Mouse (Mus musculus) hindbrain, embryonic 15.5 days (tissue): Measurements from ENCODE around the gene Rcn3. TPM values are rescaled to one million over a fixed set of nuclear protein-coding genes. Genes with fewer than 3 reads are reported as not detected.
"Not testable (repeated sequence)": the region's sequence is repeated elsewhere in the genome, so short reads cannot be mapped to it uniquely, and the experiment has no call there.

ENCODE experiments used
- ATAC-seq: fragments of 200-750 bp; cut with Nextera tagmentation; 2 replicates; pipeline ENCODE4 v1.8.0; 2017; ENCODE audit warnings: low read depth, moderate number of reproducible peaks, moderate TSS enrichment; ENCODE audit not compliant: low FRiP score
- H3K27ac ChIP-seq: fragments of 300-500 bp; sonication (generic); replicated peaks from 2 replicates; pipeline ENCODE4 v1.5.1; 2015; ENCODE audit warnings: mild to moderate bottlenecking, inconsistent platforms
- H3K27me3 ChIP-seq: fragments of 300-500 bp; sonication (generic); 2 replicates; pipeline ENCODE4 v1.6.1; 2015; ENCODE audit warnings: control low read depth, inconsistent platforms
- H3K36me3 ChIP-seq: fragments of 300-500 bp; sonication (generic); 2 replicates; pipeline ENCODE4 v1.6.1; 2015; ENCODE audit warnings: control low read depth, inconsistent platforms
- H3K4me1 ChIP-seq: fragments of 300-500 bp; sonication (generic); replicated peaks from 2 replicates; pipeline ENCODE4 v1.6.1; 2015; ENCODE audit warnings: control low read depth, inconsistent platforms
- H3K4me2 ChIP-seq: fragments of 300-500 bp; sonication (generic); 2 replicates; pipeline ENCODE4 v1.6.1; 2015; ENCODE audit warnings: moderate library complexity, mild to moderate bottlenecking, inconsistent platforms
- H3K4me3 ChIP-seq: fragments of 300-500 bp; sonication (generic); 2 replicates; pipeline ENCODE4 v1.5.1; 2015; ENCODE audit warnings: mild to moderate bottlenecking, inconsistent platforms
- H3K9ac ChIP-seq: fragments of 300-500 bp; sonication (generic); 2 replicates; pipeline ENCODE4 v1.6.1; 2015; ENCODE audit warnings: inconsistent platforms
- H3K9me3 ChIP-seq: fragments of 300-500 bp; sonication (generic); 2 replicates; pipeline ENCODE4 v1.6.1; 2016; ENCODE audit warnings: control low read depth, inconsistent platforms
- WGBS: fragments of 180-500 bp; shearing (Covaris S2); methylation state at CpG from one replicate; pipeline ENCODE4 v1.1.7; 2015; 5-methylcytosine and 5-hydroxymethylcytosine counted together
- polyA plus RNA-seq: library from polyadenylated mRNA; unstranded; fragments of >200 nt; fragmentation: Nextera tagmentation; extraction: Ambion mirVana; gene quantifications from 2 replicates; pipeline ENCODE4 v1.2.1, GENCODE M21; 2015

The Rcn3 gene
- polyA plus RNA-seq, 1 experiment from 2014 or later = 71.7 TPM

DNA sequence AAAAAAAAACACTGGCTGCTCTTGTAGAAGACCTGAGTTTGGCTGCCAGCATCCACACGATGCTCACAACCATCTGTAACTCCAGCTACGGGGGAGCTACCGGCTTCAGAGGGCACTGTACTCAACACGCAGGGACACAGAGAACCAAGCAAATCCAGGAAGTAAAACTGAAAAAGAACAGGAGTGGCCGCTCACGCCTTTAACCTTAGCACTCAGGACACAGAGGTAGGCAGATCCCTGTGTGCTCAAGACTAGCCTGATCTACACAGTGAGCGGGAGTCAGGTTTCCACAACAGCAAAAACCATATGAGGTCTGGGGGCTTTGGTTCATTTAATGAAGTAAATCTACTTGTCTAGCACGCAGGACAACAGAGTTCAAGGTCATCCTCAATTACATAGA, 13.5 kb upstream of the Rcn3 start:
- WGBS = 83% methylated on average over 8 of the region's 8 CpGs

GRCm38 (mm10) chr7:45104941-45105340, 12.9 kb upstream of the Rcn3 start:
- H3K36me3 ChIP-seq = no peaks in the 10 kb centered on the region
- H3K9ac ChIP-seq = no peak overlapping the region
- no peaks in the 10 kb centered on the region for H3K9me3 ChIP-seq
- H3K4me1 ChIP-seq = no peaks in the 10 kb centered on the region
- no peaks in the 10 kb centered on the region for H3K27me3 ChIP-seq
- no peak overlapping the region for H3K4me3 ChIP-seq
- H3K4me2 ChIP-seq = no peak overlapping the region
- H3K27ac ChIP-seq = no peak overlapping the region
- no peak for ATAC-seq
- WGBS = 83% methylated on average over 5 of the region's 5 CpGs

More for the DNA sequence above, 13.5 kb upstream of the Rcn3 start:
- no peaks in the 10 kb centered on the region for H3K4me1 ChIP-seq
- H3K27ac ChIP-seq = no peak overlapping the region
- H3K4me3 ChIP-seq = no peak overlapping the region
- no peaks in the 10 kb centered on the region for H3K9me3 ChIP-seq
- no peak overlapping the region for H3K4me2 ChIP-seq
- no peak for ATAC-seq
- H3K9ac ChIP-seq = no peak overlapping the region
- H3K36me3 ChIP-seq = no peaks in the 10 kb centered on the region
- H3K27me3 ChIP-seq = no peaks in the 10 kb centered on the region

DNA sequence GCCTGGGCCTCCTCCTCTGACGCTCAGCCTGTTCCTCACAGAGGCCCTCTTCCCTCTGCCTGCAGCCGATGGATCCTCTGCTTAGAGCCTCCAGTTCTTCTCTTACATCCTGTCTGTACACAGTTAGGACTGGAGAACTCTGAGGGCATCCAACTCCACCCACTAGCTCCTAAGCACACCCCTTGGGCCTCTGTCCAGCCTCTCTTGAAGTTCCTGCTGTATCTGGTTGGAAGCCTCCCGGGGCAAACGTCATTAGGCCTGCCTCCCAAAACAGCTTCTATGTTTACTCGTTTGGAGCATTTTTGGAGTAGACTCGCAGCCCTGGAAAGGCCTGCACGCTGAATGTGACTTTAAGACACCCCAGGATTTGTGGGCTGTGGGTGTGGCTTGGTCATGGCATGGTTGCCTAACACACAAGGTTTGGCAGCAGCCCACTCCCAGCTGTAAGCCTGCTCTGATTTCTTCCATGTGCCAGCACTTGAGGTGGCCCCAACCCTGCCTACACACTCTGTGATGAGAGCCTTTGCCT, 11.7 kb upstream of the Rcn3 start, which contains the start of gene Fcgrt:
Gene Fcgrt (minus strand): TSS at position 200 of the 529 bp plus-strand sequence.
- Histone ChIP-seq H3K4me2 (peak within 1 kb of the TSS; percentile 26), H3K4me1 (no peaks in the 10 kb centered on the region), H3K27me3 (no peaks in the 10 kb centered on the region), H3K36me3 (no peaks in the 10 kb centered on the region), H3K9ac (no peak within 1 kb of the TSS), H3K27ac (peak within 1 kb of the TSS; percentile 50; the same call in 1 of the 2 replicates), H3K4me3 (peak within 1 kb of the TSS; percentile 18; the same call in 1 of the 2 replicates), H3K9me3 (no peaks in the 10 kb centered on the region)
- peak; percentile 78 for ATAC-seq
- 69% methylated on average over 7 of the region's 7 CpGs for WGBS

DNA sequence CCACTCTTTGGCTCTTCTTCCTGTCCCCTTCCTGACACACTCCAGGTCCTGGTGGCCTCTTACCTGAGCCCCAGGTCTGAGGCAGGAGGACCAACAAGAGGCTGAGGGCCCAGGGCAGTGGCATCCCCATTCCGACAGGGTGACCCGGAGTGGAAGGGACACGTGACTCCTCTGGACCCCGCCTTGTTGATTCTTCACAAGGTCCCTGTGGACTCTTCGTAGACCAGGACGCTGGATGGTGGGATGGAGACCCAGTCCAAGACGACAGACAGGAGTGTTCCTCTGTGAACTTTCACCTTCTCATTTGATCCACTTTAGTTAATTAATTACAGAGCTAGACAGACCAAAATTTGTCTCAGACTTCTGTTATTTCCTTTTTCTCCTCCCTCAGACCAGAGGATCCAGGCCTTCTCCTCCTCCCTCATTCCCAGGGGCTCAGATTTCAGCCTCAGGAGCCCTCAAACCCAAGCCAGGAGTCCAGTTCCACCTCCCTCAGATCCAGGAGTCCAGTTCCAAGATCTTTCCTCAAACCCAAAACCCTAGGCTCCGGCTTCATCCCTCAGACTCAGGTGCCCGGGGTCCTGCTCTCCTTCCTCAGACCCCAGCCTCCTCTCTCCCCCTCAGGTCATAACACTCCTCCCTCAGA, 11.0 kb upstream of the Rcn3 start:
- peak overlapping the region; percentile 18; the same call in 1 of the 2 replicates for H3K4me3 ChIP-seq
- H3K27ac ChIP-seq = peak overlapping the region; percentile 50; the same call in 1 of the 2 replicates
- 79% methylated on average over 9 of the region's 9 CpGs for whole genome bisulfite sequencing
- no peak for ATAC-seq
- no peaks in the 10 kb centered on the region for H3K4me1 ChIP-seq
- no peak overlapping the region for H3K9ac ChIP-seq
- peak overlapping the region; percentile 26 for H3K4me2 ChIP-seq
- H3K27me3 ChIP-seq = no peaks in the 10 kb centered on the region
- no peaks in the 10 kb centered on the region for H3K36me3 ChIP-seq
- no peaks in the 10 kb centered on the region for H3K9me3 ChIP-seq

- no peaks in the 10 kb centered on the region for H3K27me3 ChIP-seq
- H3K4me2 ChIP-seq = peak overlapping the region; percentile 26; the same call in 1 of the 2 replicates
- H3K36me3 ChIP-seq = no peaks in the 10 kb centered on the region
- H3K9me3 ChIP-seq = no peaks in the 10 kb centered on the region
- no peak overlapping the region for H3K4me3 ChIP-seq
- no peak for ATAC-seq
- H3K9ac ChIP-seq = no peak overlapping the region
- no peaks in the 10 kb centered on the region for H3K4me1 ChIP-seq
- no peak overlapping the region for H3K27ac ChIP-seq
- WGBS = 84% methylated on average over 11 of the region's 11 CpGs
These were observed 10.4 kb upstream of the Rcn3 start for GRCm38 (mm10) chr7:45102441-45102840.

DNA sequence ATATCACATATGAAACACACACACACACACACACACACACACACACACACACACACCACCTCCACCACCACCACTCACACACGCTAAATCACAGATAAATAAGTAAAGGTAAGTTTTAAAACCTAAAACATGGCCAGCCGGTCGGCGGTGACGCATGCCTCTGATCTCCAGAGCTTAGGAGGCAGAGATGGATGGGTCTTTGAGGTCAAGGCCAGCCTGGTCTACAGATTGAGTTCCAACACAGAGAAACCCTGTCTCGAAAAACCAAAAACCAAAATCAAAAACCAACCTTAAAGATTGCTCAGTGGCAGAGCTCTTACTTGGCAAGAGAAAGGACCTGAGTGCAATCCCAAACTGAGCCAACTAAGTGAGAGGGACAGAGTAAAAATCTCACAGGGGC, 8.0 kb upstream of the Rcn3 start:
- no peak overlapping the region for H3K4me2 ChIP-seq
- H3K9ac ChIP-seq = no peak overlapping the region
- H3K4me1 ChIP-seq = no peaks in the 10 kb centered on the region
- H3K27ac ChIP-seq = no peak overlapping the region
- no peaks in the 10 kb centered on the region for H3K36me3 ChIP-seq
- 95% methylated on average over 6 of the region's 6 CpGs for WGBS
- no peak overlapping the region for H3K4me3 ChIP-seq
- H3K27me3 ChIP-seq = no peaks in the 10 kb centered on the region
- no peaks in the 10 kb centered on the region for H3K9me3 ChIP-seq
- ATAC-seq = no peak

DNA sequence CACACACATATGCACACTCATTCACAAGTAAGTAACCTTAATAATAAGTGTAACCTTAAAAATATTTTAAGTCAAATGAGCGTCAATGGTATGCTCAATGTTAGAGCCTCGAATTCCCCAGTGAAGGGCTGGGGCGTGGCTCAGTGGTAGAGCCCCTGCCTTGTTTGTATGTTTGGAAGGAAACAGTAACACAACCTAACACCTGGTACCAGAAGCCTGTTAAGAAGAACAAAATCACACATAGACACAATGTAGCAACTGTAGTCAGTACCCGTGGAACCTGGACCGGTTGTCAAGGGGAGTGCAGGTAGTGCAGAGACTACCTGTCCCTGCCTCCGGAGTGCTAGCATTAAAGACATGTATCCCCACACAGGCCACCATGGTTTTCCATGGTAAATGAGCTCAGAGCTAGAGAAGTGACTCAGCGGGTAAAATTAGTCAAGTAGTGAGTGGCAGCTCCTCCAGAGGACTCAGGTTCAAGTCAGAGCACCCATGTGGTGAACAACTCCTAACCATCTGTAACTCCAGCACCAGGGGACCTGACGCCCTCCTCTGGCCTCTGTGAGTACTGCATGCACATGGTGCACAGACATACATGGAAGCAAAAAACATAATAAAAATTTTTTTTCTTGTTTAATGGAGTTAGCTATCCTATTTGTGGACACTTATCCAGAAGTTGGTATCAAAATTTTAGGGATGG, 6.7 kb upstream of the Rcn3 start:
- H3K4me1 ChIP-seq = no peaks in the 10 kb centered on the region
- no peaks in the 10 kb centered on the region for H3K9me3 ChIP-seq
- no peaks in the 10 kb centered on the region for H3K27me3 ChIP-seq
- 87% methylated on average over 8 of the region's 8 CpGs for WGBS
- no peaks in the 10 kb centered on the region for H3K36me3 ChIP-seq
- H3K4me3 ChIP-seq = no peak overlapping the region
- no peak overlapping the region for H3K4me2 ChIP-seq
- no peak overlapping the region for H3K27ac ChIP-seq
- H3K9ac ChIP-seq = no peak overlapping the region
- ATAC-seq = no peak

GRCm38 (mm10) chr7:45097479-45097878, 5.5 kb upstream of the Rcn3 start:
- no peak overlapping the region for H3K4me3 ChIP-seq
- 85% methylated on average over 6 of the region's 6 CpGs for WGBS

DNA sequence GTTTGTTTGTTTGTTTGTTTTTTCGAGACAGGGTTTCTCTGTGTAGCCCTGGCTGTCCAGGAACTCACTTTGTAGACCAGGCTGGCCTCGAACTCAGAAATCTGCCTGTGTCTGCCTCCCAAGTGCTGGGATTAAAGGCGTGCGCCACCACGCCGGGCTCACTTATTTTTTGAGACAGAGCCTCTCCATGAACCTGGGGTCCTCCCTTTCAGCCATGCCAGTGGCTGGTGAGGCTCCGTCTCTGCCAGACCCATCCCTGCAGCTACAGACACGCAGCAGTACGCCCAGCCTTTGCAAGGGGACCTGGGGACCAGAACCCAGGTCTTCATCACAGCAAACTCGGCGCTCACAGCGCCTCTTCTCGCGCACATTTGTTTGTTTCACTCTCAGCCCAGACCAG, 3.9 kb upstream of the Rcn3 start:
- not testable (repeated sequence) for H3K9me3 ChIP-seq, H3K4me3 ChIP-seq, H3K4me1 ChIP-seq, H3K27me3 ChIP-seq, H3K27ac ChIP-seq, H3K9ac ChIP-seq, ATAC-seq, H3K4me2 ChIP-seq, H3K36me3 ChIP-seq
- 94% methylated on average over 14 of the region's 14 CpGs for WGBS

More at GRCm38 (mm10) chr7:45097479-45097878, 5.5 kb upstream of the Rcn3 start:
- no peaks in the 10 kb centered on the region for H3K9me3 ChIP-seq
- H3K9ac ChIP-seq = no peak overlapping the region
- ATAC-seq = no peak
- H3K27me3 ChIP-seq = no peaks in the 10 kb centered on the region
- H3K36me3 ChIP-seq = no peaks in the 10 kb centered on the region
- no peaks in the 10 kb centered on the region for H3K4me1 ChIP-seq
- H3K27ac ChIP-seq = no peak overlapping the region
- H3K4me2 ChIP-seq = no peak overlapping the region

GRCm38 (mm10) chr7:45095367-45095766, 3.3 kb upstream of the Rcn3 start:
- Histone ChIP-seq H3K9me3 (no peaks in the 10 kb centered on the region), H3K27me3 (no peaks in the 10 kb centered on the region), H3K27ac (no peak overlapping the region), H3K4me2 (no peak overlapping the region), H3K9ac (no peak overlapping the region), H3K36me3 (no peaks in the 10 kb centered on the region), H3K4me3 (no peak overlapping the region), H3K4me1 (peaks cover 5% of the 10 kb centered on the region; the same call in 1 of the 2 replicates)
- no peak for ATAC-seq
- WGBS = 83% methylated on average over 6 of the region's 6 CpGs

- WGBS = 40% methylated on average over 7 of the region's 7 CpGs
- H3K27ac ChIP-seq = no peak overlapping the region
- H3K9ac ChIP-seq = no peak overlapping the region
- H3K4me2 ChIP-seq = no peak overlapping the region
- no peaks in the 10 kb centered on the region for H3K36me3 ChIP-seq
- H3K27me3 ChIP-seq = no peaks in the 10 kb centered on the region
- no peaks in the 10 kb centered on the region for H3K9me3 ChIP-seq
- no peak for ATAC-seq
- no peak overlapping the region for H3K4me3 ChIP-seq
- peaks cover 5% of the 10 kb centered on the region; the same call in 1 of the 2 replicates for H3K4me1 ChIP-seq
These were observed 2.1 kb upstream of the Rcn3 start for GRCm38 (mm10) chr7:45094121-45094520.

DNA sequence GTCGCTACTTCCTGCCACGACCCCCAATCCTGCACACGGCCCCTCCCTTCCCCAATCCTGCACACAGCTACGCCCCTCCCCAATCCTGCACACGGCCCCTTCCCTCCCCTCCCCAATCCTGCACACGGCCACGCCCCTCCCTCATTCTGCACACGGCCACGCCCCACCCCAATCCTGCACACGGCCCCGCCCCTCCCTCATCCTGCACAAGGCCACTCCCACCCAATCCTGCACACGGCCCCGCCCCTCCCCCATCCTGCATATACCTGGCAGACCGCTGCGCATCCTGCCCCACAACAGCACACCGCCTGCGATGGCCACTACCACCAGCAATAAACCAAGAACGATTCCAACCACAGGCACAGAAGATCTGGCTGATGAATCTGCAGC, 1.5 kb upstream of the Rcn3 start:
- Histone ChIP-seq H3K9me3 (no peaks in the 10 kb centered on the region), H3K9ac (no peak overlapping the region), H3K27me3 (no peaks in the 10 kb centered on the region), H3K4me1 (peaks cover 5% of the 10 kb centered on the region; the same call in 1 of the 2 replicates), H3K4me2 (no peak overlapping the region), H3K36me3 (no peaks in the 10 kb centered on the region), H3K4me3 (no peak overlapping the region), H3K27ac (no peak overlapping the region)
- WGBS = 41% methylated on average over 18 of the region's 18 CpGs
- no peak for ATAC-seq
